Mouse (Mus musculus) layer of hippocampus, postnatal 10 days (tissue): ENCODE data around the gene Amigo2. TPM values are rescaled to one million over a fixed set of nuclear protein-coding genes. Genes with fewer than 3 reads are reported as not detected.

Source experiments
- DNase-seq, 2 experiments: peaks; one replicate each; pipeline ENCODE4 v3.0.0; 2021; ENCODE audit warnings: low spot score in 2 of 2
- long read RNA-seq: library from polyadenylated mRNA; stranded (forward); transcript quantifications from one replicate; pipeline ENCODE4 v2.0.0, GENCODE M21; 2023
- total RNA-seq, 2 experiments: library from RNA; stranded (reverse); gene quantifications; 2 replicates each; pipeline ENCODE4 v1.2.3; 2021

The Amigo2 gene
- total RNA-seq: 10 to 100 TPM; 14.9 to 15.6 TPM
- long read RNA-seq, transcript Amigo2-202 (1 exons, 2,998 nt): major isoform, 5 of 26 reads
- long read RNA-seq, partial matches to known transcripts: 19 of 26 reads
- long read RNA-seq, other reads (novel, unspliced or antisense): 1 of 26 reads

DNA sequence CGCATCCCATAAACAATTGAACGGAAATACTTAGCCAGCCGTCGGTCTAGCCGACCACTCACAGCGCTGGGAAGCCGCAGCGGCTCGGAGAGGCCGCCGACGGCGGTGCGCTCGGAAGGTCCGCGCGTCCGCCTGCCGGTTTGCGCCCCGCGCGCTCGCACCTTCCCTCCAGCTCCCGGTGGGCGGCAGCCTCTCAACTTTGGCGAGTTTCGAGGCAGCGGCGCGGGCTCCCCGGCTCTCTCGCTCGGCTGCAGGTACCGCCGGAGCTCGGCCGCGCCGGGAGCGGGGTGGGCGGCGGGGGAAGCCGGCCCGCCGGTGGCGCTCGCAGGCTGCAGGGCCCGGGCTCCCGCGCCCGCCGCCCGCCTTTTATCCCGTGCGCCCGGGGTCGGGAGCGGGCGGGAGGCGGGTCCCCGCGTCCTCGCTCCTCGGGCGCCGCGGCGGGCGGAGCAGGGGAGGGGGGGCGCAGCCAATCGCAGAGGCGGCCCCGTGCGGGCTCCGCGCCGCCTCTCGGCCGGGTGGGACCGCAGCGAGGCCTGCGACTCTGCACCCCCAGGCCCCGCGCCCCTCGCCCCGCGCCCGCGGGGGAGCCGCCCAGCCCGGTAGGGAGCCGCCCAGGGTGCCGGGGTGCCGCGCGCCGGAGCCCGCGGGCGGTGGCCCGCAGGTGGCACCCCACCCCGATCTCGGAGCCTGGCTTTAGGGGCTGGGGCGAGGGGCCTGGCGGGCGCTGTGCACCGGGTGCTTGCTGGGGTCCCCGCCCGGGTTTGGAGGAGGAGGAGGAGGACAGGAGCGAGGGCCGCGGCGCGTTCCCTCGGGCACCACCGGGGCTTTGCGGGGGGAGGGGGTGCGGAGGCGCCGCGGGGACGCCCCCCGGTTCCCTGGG lies at the start of gene Amigo2, which contains the start of gene Pced1b:
TSS of gene Amigo2 (minus strand) at position 377 of the 880 bp plus-strand sequence.
TSS of gene Pced1b (plus strand) at position 197 of the 880 bp plus-strand sequence.
- DNase-seq: peak; percentile 57 to 74

DNA sequence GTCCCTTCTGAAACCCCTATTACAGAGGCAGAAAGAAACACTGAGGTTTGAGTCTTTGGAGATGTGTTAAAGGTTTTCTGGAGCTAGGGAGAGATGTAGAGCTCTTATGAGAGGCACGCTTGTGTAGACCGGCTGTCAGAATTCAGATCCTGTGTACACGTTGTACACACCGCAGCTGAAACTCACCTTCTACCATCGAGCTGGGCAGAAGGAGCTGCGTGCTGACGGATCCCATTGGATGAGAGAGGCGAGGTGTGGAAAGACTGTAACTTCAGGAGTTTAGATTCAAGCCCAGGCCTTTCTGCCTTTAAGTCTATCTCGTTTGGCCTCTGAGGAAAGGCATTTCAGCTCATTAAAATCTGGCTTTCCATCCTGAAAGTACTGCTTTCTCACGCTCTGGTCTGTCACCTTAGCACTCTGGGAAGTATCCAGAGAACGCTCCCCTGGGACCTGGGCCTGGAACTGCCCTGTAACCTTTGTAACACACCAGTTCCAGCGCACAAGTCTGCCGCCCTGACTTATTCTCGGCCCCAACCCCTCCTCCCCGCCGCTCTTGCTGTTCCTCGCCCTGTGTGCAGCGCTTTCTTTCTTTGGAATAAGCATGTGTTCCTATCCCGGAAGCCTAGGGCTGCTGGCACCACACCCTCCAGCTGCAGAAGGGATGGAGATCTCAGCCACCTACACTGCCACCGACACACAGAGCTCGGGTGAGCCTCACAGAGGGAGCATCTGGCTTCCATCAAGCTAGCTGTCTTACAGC lies 44.4 kb upstream of the Amigo2 start:
- no peak for DNase-seq

DNA sequence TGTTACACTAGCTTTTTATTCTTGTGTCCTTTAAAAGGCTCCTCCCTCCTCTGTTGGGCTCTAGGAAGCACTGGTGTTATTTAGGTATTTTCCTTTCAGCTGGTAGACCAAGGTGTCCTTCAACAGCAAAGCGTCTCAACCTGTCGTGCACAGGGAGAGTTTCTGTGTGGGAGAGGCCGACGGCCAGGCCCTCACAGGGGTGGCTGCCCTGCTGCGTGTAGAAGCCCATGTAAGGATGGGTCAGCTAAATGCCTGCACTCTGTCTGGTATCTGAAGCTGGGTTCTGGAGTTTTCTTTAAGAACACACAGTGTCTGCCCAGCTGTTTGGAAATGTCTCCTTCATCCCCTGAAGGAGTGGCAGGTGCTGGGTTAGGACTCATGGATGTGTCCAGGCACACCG lies 43.3 kb upstream of the Amigo2 start:
- DNase-seq: no peak

DNA sequence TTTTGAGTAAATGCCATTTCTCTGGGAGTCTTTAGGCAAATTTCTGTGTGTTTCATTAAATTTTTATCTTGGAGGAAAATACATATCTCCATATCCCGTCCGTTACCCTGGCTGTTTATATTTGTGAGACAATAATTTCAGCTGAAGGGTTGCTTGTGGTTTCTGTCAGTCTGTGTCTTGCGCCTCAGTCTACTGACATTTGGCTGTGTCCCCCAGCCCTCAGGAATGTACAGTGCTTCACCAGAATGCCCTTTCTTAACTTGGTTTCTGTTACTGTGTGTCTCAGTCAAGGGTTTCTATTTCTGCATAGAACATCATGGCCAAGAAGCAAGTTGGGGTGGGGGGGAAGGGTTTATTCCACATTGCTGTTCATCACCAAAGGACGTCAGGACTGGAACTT lies 42.1 kb upstream of the Amigo2 start:
- no peak for DNase-seq

DNA sequence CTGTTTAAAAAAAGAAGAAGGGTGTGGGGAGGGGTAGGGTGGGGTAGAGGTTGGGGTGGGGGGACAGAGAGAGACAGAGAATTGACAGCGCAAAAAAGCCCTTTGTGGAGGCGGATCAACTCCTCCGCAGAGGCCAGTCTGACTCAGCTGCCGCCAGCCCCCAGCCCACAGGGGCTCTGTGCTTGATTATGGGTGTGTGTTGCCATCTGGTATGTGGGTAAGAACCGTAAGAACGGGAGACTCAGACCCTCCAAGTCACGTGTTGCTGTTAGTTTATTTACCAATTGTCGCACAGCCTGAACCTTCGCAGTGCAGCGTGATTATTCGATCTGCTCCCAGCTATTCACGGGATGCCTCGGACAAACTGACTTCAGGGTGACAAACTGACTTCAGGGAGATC lies 41.6 kb upstream of the Amigo2 start:
- DNase-seq: no peak

- no peak for DNase-seq
Observed at GRCm38 (mm10) chr15:97287436-97288143, 40.5 kb upstream of the Amigo2 start.

DNA sequence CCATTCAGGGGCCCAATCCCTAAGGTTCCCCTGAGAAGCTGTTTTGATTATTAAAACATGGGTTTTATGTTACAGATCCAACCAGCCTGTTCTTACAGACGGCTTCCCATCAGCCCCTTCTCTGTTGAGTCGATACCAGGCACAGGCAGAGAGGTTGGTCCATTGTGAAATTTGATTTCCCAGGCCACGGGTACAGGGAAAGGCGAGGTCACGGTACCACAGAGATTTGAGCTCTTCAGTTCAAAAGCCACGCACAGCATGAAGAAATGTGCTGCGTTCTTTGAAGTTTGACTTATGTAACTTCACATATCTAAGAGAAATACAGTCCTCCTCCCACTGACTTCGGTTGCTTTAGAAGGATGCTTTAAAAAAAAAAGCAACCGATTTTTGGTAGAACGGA lies 39.6 kb upstream of the Amigo2 start:
- no peak for DNase-seq

DNA sequence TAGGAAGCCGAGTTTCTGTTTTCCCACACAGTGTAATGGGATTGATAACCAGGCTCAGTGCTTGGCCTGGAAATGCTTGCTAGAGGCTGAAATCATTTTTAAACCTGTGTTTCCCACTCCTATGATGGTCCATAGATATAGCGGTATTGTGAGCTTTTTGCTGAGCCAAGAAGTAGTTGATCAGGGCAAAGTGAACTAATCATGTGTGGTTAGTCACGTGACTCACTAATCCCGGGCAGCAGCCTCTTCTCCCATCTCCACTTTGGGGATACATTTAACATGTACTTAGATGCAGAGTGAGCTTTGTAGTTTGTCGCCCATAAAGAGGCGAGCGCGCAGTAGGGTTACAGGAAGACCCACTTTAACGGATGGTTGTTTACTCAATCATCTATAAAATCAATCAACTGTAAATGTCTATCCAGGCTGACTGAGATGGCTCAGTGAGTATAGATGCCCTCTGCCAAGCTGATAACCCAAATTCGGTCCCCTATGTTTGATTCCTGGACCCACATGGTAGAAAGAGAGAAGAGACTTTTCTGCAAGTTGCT lies 38.7 kb upstream of the Amigo2 start:
- DNase-seq: no peak

GRCm38 (mm10) chr15:97284201-97284600 lies 37.1 kb upstream of the Amigo2 start:
- no peak for DNase-seq

- DNase-seq: no peak
Observed at GRCm38 (mm10) chr15:97282572-97282881, 35.4 kb upstream of the Amigo2 start.

GRCm38 (mm10) chr15:97281712-97282571 lies 34.9 kb upstream of the Amigo2 start:
- DNase-seq: no peak

- no peak for DNase-seq
Observed at GRCm38 (mm10) chr15:97280776-97281175, 33.7 kb upstream of the Amigo2 start.

DNA sequence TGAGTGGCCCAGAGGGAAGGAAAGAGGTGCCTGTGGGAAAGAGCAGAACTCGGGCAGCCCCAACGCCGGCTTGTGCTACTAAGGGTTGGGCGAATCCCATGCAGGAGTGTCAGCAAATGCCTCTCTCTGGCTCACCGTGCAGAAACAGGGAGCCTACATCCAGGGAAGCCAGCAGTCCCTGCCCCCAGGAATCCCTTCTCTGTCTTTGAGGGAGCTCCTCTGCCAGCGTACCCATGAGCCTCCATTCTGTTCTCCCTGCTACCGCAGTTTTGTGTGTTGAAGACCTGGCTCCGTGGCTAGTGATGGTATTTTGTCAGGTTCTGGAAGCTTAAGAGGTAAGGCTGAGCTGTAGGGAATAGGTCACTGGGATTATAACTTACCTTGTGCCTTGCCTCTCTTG lies 33.0 kb upstream of the Amigo2 start:
- DNase-seq: no peak

- no peak for DNase-seq
Observed at GRCm38 (mm10) chr15:97278340-97278948, 31.4 kb upstream of the Amigo2 start.

DNA sequence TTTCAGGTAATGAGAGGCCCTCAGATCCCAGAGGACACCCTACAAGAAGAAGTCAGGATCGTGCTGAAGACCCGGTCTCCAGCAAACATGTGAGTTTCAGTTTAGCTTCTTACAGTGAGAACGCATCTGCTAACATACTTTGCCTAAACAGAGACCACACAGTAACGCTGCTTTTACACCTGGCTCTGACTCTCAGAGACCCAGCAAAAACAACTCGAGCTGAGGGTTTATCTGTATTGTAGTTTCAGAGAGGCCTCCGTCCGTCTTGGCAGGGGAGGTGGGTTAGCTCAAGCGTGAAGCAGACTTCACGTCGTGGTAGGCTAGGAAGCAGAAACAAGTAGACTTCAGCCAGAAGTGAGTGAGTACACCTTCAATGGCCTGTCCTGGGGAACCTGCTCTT lies 30.2 kb upstream of the Amigo2 start:
- no peak for DNase-seq

- DNase-seq: no peak
Observed at GRCm38 (mm10) chr15:97276660-97277153, 29.6 kb upstream of the Amigo2 start.

GRCm38 (mm10) chr15:97275626-97276395 lies 28.7 kb upstream of the Amigo2 start:
- DNase-seq: no peak

GRCm38 (mm10) chr15:97272831-97273230 lies 25.7 kb upstream of the Amigo2 start:
- no peak for DNase-seq
